Mouse (Mus musculus) liver (tissue): Measurements from ENCODE around the gene Gm9.
"Not testable (repeated sequence)": the region's sequence is repeated elsewhere in the genome, so short reads cannot be mapped to it uniquely, and the experiment has no call there.

ENCODE experiments used
- DNase-seq: peaks from one replicate; pipeline ENCODE4 v3.0.0-alpha.2; 2020; ENCODE audit warnings: mixed read lengths

Gm9 gene

DNA sequence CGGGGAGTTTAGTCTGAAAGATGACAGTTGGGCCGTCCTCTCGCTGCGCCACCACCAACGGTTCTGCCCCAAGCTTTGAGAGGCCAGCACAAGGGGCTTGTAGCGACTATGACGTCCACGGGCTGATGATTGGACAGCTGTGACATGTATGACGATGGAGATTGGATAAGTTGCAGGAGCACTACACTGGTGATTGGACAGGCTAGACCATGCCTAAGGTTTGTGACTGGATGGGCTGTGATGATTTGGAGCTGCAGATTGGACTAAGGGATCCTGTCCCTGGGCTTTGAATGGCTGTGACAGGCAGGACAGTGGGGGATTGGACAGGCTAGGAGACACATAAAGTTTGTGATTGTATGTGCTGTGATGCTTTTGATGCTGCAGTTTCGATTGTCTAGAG is at the start of gene Gm9:
TSS of gene Gm9 (minus strand) at position 101 of the 400 bp plus-strand sequence.
- no peak for DNase-seq

DNA sequence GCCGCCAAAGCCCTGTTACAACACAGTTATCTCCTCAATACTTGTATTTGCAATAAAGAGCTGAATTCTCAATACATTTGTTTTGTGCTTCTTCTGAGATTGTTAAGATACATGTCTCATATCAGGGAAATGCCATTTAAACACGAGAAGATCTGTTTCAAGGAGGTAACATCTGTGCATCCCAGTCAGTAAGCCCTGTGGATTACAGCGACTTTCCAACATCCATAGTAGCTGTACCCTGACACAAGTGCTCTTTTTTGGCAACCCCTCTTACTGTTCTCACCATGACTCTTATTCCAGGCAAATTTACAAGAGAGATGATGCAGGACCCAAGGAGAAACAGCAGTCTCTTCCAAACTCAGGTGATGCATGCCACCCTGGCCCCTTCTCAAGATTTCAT is 38.8 kb upstream of the Gm9 start, which contains the start of gene Rhox3a:
TSS of gene Rhox3a (plus strand) at position 301 of the 400 bp plus-strand sequence.
- DNase-seq: not testable (repeated sequence)

DNA sequence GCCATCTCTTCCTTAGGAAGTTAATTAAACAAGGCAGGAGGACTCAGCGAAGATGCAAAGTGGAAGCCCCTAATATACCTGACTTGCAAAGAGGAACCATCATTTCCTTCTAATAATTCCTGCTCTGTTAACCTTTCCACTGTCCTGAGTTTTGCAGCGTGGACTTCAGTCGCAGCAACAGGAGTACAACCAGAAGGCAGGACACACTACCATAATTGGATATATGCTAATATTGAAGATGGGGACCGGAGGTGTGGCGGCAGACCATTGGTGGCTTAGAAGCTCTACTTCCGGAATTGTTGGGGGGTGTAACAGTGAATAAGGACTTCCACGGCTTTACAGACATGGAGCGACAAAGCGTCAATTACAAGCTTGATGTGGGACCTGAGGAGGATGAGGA is 33.8 kb upstream of the Gm9 start, which contains the start of gene Rhox2a:
TSS of gene Rhox2a (plus strand) at position 301 of the 400 bp plus-strand sequence.
- DNase-seq: not testable (repeated sequence)

DNA sequence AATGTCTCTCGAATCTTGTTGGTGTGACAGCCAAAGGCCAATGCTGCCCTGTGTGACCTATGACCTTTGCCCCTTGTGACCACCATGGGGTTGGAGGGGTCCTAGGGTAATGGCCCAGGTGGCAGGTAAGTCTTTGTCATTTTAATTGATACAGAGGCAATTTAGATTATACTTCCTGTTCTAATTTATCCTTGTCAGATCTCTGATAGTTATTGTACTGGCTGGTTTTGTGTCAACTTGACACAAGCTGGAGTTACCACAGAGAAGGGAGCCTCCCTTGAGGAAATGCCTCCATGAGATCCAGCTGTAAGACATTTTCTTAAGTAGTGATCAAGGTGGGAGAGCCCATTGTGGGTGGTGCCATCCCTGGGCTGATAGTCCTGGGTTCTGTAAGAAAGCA is 11.3 kb upstream of the Gm9 start, which contains the start of gene Rhox1:
TSS of gene Rhox1 (minus strand) at position 101 of the 400 bp plus-strand sequence.
- DNase-seq: not testable (repeated sequence)

DNA sequence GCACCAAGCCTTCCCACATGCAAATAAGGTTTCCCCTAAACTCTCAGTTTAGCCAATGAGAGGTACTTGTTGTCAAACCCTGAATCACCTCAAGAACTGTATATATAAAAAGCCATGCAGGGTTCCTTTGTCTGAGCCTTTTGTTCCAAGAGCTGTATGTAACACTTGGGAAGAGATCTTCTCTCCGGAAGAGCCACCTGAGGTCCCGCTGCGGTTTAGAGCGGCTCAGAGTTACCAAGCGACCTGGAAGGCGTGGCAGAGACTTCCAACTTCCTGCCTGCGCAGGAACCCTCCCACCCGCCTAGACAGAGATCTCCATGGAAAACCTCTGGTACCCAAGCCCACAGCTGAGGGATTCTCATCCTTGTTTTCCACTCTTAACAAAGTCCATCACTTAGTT is 12.2 kb downstream of the Gm9 start:
- DNase-seq: no peak

DNA sequence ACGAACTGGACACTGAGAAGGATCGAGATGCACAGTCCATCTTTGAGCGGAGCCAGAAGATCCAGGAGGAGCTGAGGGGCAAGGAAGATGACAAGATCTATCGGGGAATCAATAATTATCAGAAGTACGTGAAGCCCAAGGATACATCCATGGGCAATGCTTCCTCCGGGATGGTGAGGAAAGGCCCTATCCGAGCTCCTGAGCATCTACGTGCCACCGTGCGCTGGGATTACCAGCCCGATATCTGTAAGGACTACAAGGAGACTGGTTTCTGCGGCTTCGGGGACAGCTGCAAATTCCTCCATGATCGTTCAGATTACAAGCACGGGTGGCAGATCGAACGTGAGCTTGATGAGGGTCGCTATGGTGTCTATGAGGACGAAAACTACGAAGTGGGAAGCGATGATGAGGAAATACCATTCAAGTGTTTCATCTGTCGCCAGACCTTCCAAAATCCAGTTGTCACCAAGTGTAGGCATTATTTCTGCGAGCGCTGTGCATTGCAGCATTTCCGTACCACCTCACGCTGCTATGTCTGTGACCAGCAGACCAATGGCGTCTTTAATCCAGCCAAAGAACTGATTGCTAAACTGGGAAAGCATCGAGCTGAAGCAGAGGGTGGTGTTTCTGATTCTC is 19.0 kb downstream of the Gm9 start:
- DNase-seq: peak; percentile 7

DNA sequence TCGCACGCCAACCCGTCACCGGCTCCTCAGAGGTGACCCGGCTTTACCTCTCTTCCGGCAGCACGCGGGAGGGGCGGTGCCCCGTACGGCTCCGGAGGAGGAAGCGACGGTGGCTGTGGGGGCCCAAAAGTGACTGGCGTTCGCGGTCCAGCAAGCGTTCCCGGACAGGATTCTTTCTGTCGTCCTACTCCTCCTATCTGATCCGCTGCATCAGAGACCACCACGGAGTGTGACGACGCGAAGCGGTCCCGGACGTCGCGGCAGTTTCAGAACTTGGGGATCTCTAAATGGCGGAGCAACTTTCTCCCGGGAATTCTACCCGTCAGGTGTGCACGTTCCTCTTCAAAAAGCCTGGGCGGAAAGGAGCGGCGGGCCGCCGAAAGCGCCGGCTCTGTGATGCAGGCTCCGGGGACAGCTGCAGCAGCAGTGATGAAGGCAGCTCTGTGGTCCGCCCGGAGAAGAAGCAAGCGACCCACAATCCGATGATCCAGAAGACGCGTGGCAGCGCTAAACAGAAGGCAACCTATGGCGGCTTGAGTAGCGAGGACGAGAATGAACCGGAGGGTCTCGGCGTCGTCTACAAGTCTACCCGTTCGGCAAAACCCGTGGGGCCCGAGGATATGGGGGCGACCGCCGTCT is 19.6 kb downstream of the Gm9 start, which contains the start of the genes Ndufa1 and Rnf113a1:
TSS of gene Ndufa1 (minus strand) at position 59 of the 639 bp plus-strand sequence.
TSS of gene Rnf113a1 (plus strand) at position 141 of the 639 bp plus-strand sequence.
- DNase-seq: peak; percentile 86

DNA sequence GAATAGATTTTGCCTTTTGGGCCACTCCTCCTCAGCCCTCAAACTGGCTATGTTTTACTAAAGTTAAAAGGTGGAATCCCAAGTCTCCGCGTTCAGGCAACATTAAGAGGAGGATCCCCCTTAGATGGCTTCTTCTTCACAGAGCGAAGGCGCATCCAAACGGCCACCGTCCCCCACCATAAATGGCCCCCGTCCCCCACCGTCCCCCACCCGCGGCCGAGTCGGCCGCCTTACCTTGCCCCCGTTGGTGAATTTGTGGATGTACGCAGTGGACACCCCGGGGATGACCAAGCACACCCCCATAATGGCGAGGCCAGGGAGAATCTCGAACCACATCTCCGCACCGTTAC is 20.1 kb downstream of the Gm9 start:
- no peak for DNase-seq

DNA sequence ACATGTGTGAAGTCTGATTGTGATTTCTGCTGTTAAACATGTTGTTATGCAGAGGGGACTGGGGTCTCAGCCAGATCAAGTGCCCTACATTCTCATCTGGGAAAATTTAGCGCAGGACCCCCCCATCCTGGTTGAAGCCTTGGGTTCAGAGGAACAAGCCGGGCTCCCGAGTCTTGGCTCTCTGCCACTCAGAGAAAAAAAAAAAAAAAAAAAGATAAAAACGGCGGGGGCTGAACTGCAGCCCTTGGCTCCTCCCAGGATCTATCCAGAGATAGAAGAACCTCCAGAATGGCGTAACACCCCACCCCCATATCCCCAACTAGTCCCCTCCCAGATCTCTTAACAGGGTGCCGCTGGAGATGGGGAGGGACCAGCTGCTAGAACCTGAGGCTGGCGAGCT is 26.4 kb downstream of the Gm9 start:
- DNase-seq: not testable (repeated sequence)

DNA sequence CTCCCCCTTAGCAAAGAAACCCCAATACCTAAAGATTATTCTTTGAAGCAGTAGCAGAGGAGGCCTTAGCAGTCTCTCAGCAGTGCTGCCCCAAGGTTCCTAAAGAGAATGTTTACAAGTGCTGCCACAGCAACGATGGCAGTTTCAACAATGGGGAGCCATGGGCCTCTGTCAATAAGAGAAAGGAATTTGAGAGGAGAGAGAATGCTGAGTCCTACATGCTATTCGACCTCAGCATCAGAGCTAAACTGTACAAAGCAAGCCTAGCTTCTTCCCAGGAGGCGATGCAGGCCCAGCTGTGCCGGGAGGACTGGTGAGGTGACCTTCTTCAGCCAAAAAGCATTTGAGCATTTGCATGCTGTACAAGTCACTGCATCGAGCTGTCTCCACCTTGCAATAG is 42.1 kb downstream of the Gm9 start, which contains the start of gene Akap14:
TSS of gene Akap14 (minus strand) at position 101 of the 400 bp plus-strand sequence.
- DNase-seq: no peak

DNA sequence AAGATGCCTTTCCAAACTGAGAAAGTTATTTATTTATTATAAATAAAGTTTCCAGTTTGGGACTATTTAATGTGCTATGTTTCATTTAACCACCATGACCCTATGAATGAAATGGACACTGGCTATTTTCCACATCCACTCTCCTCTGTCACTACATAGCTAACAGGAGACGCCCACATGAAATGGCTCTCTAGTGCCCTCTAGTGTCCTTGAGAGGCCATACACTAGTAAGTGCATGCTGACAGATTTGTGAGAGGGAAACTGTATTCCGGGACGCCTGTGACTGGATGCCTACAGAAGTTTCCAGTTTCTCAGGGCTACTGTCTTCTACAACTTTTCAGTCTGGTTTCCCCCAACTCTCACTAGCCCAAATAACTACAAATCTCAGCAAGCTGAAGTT is 43.8 kb downstream of the Gm9 start:
- peak; percentile 37 for DNase-seq

DNA sequence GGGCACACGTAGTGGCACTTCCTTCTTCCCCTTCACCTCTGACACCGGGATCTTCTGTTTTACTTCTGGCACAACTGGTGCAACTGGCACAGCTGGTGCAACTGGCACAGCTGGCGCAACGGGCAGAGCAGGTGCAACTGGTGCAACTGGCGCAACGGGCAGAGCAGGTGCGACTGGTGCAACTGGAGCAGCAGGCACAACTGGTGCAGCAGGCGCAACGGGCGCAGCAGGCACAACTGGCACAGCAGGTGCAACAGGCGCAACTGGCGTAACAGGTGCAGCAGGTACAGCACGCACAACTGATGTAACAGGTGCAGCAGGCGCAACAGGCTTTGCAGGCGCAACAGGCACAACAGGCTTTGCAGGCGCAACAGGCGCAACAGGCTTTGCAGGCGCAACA is 47.7 kb downstream of the Gm9 start:
- no peak for DNase-seq

DNA sequence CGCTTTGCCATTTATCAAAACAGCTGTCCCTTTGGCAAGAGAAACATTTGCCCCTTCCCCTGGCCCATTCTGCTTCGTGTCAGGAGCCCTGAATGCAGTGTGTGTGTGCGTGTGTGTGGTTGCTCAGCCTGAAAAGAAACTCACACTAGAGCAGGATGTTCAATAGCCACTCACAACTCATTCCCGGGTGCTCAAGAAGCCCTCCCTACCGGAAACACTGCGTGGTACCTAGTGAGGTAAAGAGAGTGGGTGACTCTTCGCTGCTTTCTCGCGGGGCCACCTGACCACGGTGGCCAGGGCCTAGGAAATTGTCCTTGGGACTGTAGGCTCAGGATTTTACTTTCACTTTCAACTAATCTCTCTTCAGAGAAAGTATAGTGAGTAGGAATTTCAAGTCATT is 49.7 kb downstream of the Gm9 start:
- DNase-seq: no peak
